Mouse (Mus musculus): ENCODE data around the gene Dbndd2. TPM values are rescaled to one million over a fixed set of nuclear protein-coding genes. Genes with fewer than 3 reads are reported as not detected.

The Dbndd2 gene
- total RNA-seq, 1 experiment, result 4.2 TPM

DNA sequence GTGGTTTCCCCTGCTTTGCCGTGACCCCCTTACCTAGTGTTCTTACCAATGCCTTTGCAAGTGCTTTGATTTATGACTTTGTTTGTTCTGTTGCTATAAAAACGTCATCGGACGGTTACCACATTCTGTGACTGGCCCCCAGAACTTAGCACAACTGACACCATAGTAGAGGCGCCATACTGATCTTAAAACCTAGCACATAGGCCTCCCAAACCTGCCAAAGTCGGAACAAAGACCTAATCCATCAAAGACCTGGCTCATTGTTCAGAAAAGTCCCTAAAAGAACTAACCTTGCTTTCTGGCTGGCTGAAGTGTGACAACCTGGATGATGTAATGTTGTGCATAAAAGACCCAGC lies 33.2 kb downstream of the Dbndd2 start:
- no peak overlapping the region for H3K9ac ChIP-seq (ENCODE audit: insufficient read depth, low read depth, low read length, poor library complexity, severe bottlenecking)
- H3K4me1 ChIP-seq (ENCODE audit: control insufficient read depth in 2 of 2, insufficient read depth in 2 of 2, low read length in 2 of 2, poor library complexity in 1 of 2), result peaks cover 0 to 4% of the 10 kb centered on the region in 2 experiments; a peak in 2 of 4 replicates
- H3K4me3 ChIP-seq (ENCODE audit: insufficient read depth in 1 of 2, low read depth in 1 of 2, low read length in 2 of 2, poor library complexity in 1 of 2, severe bottlenecking in 1 of 2), result no peak overlapping the region
- H3K27ac ChIP-seq (ENCODE audit: insufficient read depth, low read depth, low read length, poor library complexity, severe bottlenecking), result no peak overlapping the region
- in situ Hi-C loops (cut with MboI; ENCODE audit: low sequenced_read_pairs in 2 of 2, unreplicated experiment in 2 of 2), result no loop called here
- H3K36me3 ChIP-seq (ENCODE audit: control insufficient read depth, insufficient read depth, low read length, poor library complexity, severe bottlenecking), result no peaks in the 10 kb centered on the region
- DNase-seq (ENCODE audit: low read depth, low spot score), result no peak
- no peaks in the 10 kb centered on the region for H3K9me3 ChIP-seq (ENCODE audit: control insufficient read depth, insufficient read depth, low read depth, low read length)
- TF ChIP-seq CHD2 (IDR thresholded peaks at IDR 0.05; ENCODE audit: low read depth, low read length) (no peak), ZC3H11A (IDR thresholded peaks at IDR 0.05; ENCODE audit: borderline replicate concordance, low read depth, low read length) (no peak), ZNF384 (IDR thresholded peaks at IDR 0.05; ENCODE audit: low read depth, low read length) (no peak), HCFC1 (IDR thresholded peaks at IDR 0.05; ENCODE audit: borderline replicate concordance, insufficient read depth, low read length) (no peak), MAFK (IDR thresholded peaks at IDR 0.05; ENCODE audit: insufficient read depth, low read depth, low read length) (no peak)

GRCm38 (mm10) chr2:164520782-164521181 lies 34.9 kb downstream of the Dbndd2 start:
- TF ChIP-seq ZNF384 (IDR thresholded peaks at IDR 0.05; ENCODE audit: low read depth, low read length) (no peak), MAFK (IDR thresholded peaks at IDR 0.05; ENCODE audit: insufficient read depth, low read depth, low read length) (no peak), HCFC1 (IDR thresholded peaks at IDR 0.05; ENCODE audit: borderline replicate concordance, insufficient read depth, low read length) (no peak), CHD2 (IDR thresholded peaks at IDR 0.05; ENCODE audit: low read depth, low read length) (no peak), ZC3H11A (IDR thresholded peaks at IDR 0.05; ENCODE audit: borderline replicate concordance, low read depth, low read length) (no peak)
- in situ Hi-C loops (cut with MboI; ENCODE audit: low sequenced_read_pairs in 2 of 2, unreplicated experiment in 2 of 2), result no loop called here
- Histone ChIP-seq H3K9ac (ENCODE audit: insufficient read depth, low read depth, low read length, poor library complexity, severe bottlenecking) (no peak overlapping the region), H3K4me1 (ENCODE audit: control insufficient read depth in 2 of 2, insufficient read depth in 2 of 2, low read length in 2 of 2, poor library complexity in 1 of 2) (peaks cover 0 to 4% of the 10 kb centered on the region in 2 experiments; a peak in 2 of 4 replicates), H3K4me3 (ENCODE audit: insufficient read depth in 1 of 2, low read depth in 1 of 2, low read length in 2 of 2, poor library complexity in 1 of 2, severe bottlenecking in 1 of 2) (no peak overlapping the region), H3K9me3 (ENCODE audit: control insufficient read depth, insufficient read depth, low read depth, low read length) (no peaks in the 10 kb centered on the region), H3K36me3 (ENCODE audit: control insufficient read depth, insufficient read depth, low read length, poor library complexity, severe bottlenecking) (no peaks in the 10 kb centered on the region), H3K27ac (ENCODE audit: insufficient read depth, low read depth, low read length, poor library complexity, severe bottlenecking) (no peak overlapping the region)
- DNase-seq (ENCODE audit: low read depth, low spot score), result no peak

- H3K9ac ChIP-seq (ENCODE audit: insufficient read depth, low read depth, low read length, poor library complexity, severe bottlenecking), result no peak overlapping the region
Observed at GRCm38 (mm10) chr2:164521841-164522240, 35.9 kb downstream of the Dbndd2 start.

DNA sequence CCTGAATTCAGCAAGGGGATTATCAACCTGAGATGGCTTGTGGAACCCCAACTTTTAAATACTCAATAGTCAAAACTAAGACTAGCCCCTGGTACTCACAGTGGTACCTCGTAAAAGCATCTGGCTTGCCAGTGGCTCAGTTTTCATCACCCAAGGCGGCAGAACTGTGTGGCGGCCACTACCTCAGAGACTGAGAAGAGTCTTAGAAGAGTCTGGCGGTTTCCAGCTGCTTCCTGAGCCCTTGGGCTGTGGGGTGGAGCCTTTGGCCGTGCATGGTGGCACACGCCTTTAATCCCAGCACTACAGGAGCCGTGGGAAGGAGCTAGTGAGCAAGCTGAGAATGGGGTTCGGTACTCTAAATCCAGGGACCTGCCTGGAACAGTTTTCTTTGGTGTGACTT lies 36.4 kb downstream of the Dbndd2 start:
- no peaks in the 10 kb centered on the region for H3K9me3 ChIP-seq (ENCODE audit: control insufficient read depth, insufficient read depth, low read depth, low read length)
- no peak overlapping the region for H3K9ac ChIP-seq (ENCODE audit: insufficient read depth, low read depth, low read length, poor library complexity, severe bottlenecking)
- H3K4me1 ChIP-seq (ENCODE audit: control insufficient read depth in 2 of 2, insufficient read depth in 2 of 2, low read length in 2 of 2, poor library complexity in 1 of 2), result peaks cover 0 to 4% of the 10 kb centered on the region in 2 experiments; a peak in 2 of 4 replicates
- H3K4me3 ChIP-seq (ENCODE audit: insufficient read depth in 1 of 2, low read depth in 1 of 2, low read length in 2 of 2, poor library complexity in 1 of 2, severe bottlenecking in 1 of 2), result peak overlapping the region in 1 of 2 experiments; percentile 61; a peak in 2 of 4 replicates
- in situ Hi-C loops (cut with MboI; ENCODE audit: low sequenced_read_pairs in 2 of 2, unreplicated experiment in 2 of 2), result no loop called here
- no peak for DNase-seq (ENCODE audit: low read depth, low spot score)
- H3K36me3 ChIP-seq (ENCODE audit: control insufficient read depth, insufficient read depth, low read length, poor library complexity, severe bottlenecking), result no peaks in the 10 kb centered on the region
- TF ChIP-seq MAFK (IDR thresholded peaks at IDR 0.05; ENCODE audit: insufficient read depth, low read depth, low read length), result no peak
- TF ChIP-seq CHD2 (IDR thresholded peaks at IDR 0.05; ENCODE audit: low read depth, low read length), result no peak
- no peak for TF ChIP-seq HCFC1 (IDR thresholded peaks at IDR 0.05; ENCODE audit: borderline replicate concordance, insufficient read depth, low read length)
- TF ChIP-seq ZC3H11A (IDR thresholded peaks at IDR 0.05; ENCODE audit: borderline replicate concordance, low read depth, low read length), result no peak
- no peak for TF ChIP-seq ZNF384 (IDR thresholded peaks at IDR 0.05; ENCODE audit: low read depth, low read length)
- H3K27ac ChIP-seq (ENCODE audit: insufficient read depth, low read depth, low read length, poor library complexity, severe bottlenecking), result 0 out of 2 replicates have a peak overlapping the region, but pooled peaks have one; percentile 72

More at GRCm38 (mm10) chr2:164521841-164522240, 35.9 kb downstream of the Dbndd2 start:
- DNase-seq (ENCODE audit: low read depth, low spot score), result peak; percentile 52
- peak overlapping the region; percentile 72; the same call in 1 of the 2 replicates for H3K27ac ChIP-seq (ENCODE audit: insufficient read depth, low read depth, low read length, poor library complexity, severe bottlenecking)
- in situ Hi-C loops (cut with MboI; ENCODE audit: low sequenced_read_pairs in 2 of 2, unreplicated experiment in 2 of 2), result no loop called here
- no peak for TF ChIP-seq CHD2 (IDR thresholded peaks at IDR 0.05; ENCODE audit: low read depth, low read length)
- no peak for TF ChIP-seq ZC3H11A (IDR thresholded peaks at IDR 0.05; ENCODE audit: borderline replicate concordance, low read depth, low read length)
- TF ChIP-seq ZNF384 (IDR thresholded peaks at IDR 0.05; ENCODE audit: low read depth, low read length), result no peak
- no peak for TF ChIP-seq HCFC1 (IDR thresholded peaks at IDR 0.05; ENCODE audit: borderline replicate concordance, insufficient read depth, low read length)
- no peak for TF ChIP-seq MAFK (IDR thresholded peaks at IDR 0.05; ENCODE audit: insufficient read depth, low read depth, low read length)
- H3K4me1 ChIP-seq (ENCODE audit: control insufficient read depth in 2 of 2, insufficient read depth in 2 of 2, low read length in 2 of 2, poor library complexity in 1 of 2), result peaks cover 0 to 4% of the 10 kb centered on the region in 2 experiments; a peak in 2 of 4 replicates
- H3K36me3 ChIP-seq (ENCODE audit: control insufficient read depth, insufficient read depth, low read length, poor library complexity, severe bottlenecking), result no peaks in the 10 kb centered on the region
- peak overlapping the region in 1 of 2 experiments; percentile 61; a peak in 2 of 4 replicates for H3K4me3 ChIP-seq (ENCODE audit: insufficient read depth in 1 of 2, low read depth in 1 of 2, low read length in 2 of 2, poor library complexity in 1 of 2, severe bottlenecking in 1 of 2)
- no peaks in the 10 kb centered on the region for H3K9me3 ChIP-seq (ENCODE audit: control insufficient read depth, insufficient read depth, low read depth, low read length)
